Mouse (Mus musculus) lung, adult 2 months (tissue): ENCODE measurements around the gene Rhof. TPM values are rescaled to one million over a fixed set of nuclear protein-coding genes. Genes with fewer than 3 reads are reported as not detected.
A peak's percentile ranks its signal among the peaks of the same experiment; 100 is the strongest.

Experiments
- DNase-seq: peaks from one replicate; pipeline ENCODE4 v3.0.0; 2022
- H3K4me1 ChIP-seq: fragments of 200-500 bp; 2 replicates; pipeline ENCODE4 v1.6.1; 2011; ENCODE audit warnings: low read length; ENCODE audit not compliant: control insufficient read depth, insufficient read depth
- H3K4me3 ChIP-seq: fragments of 200-500 bp; replicated peaks from 2 replicates; pipeline ENCODE3; 2011; ENCODE audit warnings: low read depth, mild to moderate bottlenecking, control low read depth, low read length; ENCODE audit errors: extremely low read depth
- CTCF ChIP-seq: fragments of 200-500 bp; IDR thresholded peaks from 2 replicates; pipeline ENCODE4 v1.5.1; 2011; ENCODE audit warnings: mild to moderate bottlenecking, low read length, control low read depth; ENCODE audit not compliant: insufficient read depth
- POLR2A ChIP-seq: fragments of 200-500 bp; IDR thresholded peaks from 2 replicates; pipeline ENCODE4 v1.6.1; 2011; ENCODE audit warnings: low read depth, mild to moderate bottlenecking, control low read depth, low read length, borderline replicate concordance; ENCODE audit errors: extremely low read depth
- WGBS: fragments of 180-500 bp; shearing (Covaris S2); methylation state at CpG from one replicate; pipeline ENCODE4 v1.1.7; 2018; 5-methylcytosine and 5-hydroxymethylcytosine counted together
- polyA plus RNA-seq: library from polyadenylated mRNA; depleted of rRNA; stranded (reverse); fragments of >200 nt; gene quantifications from 2 replicates; pipeline ENCODE4 v1.2.3, GENCODE M21; 2012; rRNA removed

Rhof gene
- polyA plus RNA-seq: 10.0 and 10.8 TPM in 2 replicates

GRCm38 (mm10) chr5:123132308-123133071 lies at the start of gene Rhof:
Gene Rhof (minus strand): TSS chr5:123132692.
- Histone ChIP-seq H3K4me3 (peak within 1 kb of the TSS; percentile 47), H3K4me1 (peaks cover 27% of the 10 kb centered on the region)
- WGBS: 3% methylated on average over 44 of the region's 44 CpGs
- peak; percentile 86 for DNase-seq
- TF ChIP-seq CTCF (peak; percentile 73), POLR2A (peak; percentile 23; the same call in 1 of the 2 replicates)

- TF ChIP-seq CTCF (no peak), POLR2A (no peak)
- 79% methylated on average over 6 of the region's 6 CpGs for WGBS
- Histone ChIP-seq H3K4me3 (no peak overlapping the region), H3K4me1 (no peaks in the 10 kb centered on the region)
- no peak for DNase-seq
These were observed 49.0 kb upstream of the Rhof start for GRCm38 (mm10) chr5:123181536-123181935.

GRCm38 (mm10) chr5:123180390-123180789 lies 47.9 kb upstream of the Rhof start:
- 90% methylated on average over 15 of the region's 15 CpGs for WGBS
- no peak for DNase-seq
- TF ChIP-seq POLR2A (no peak), CTCF (no peak)
- Histone ChIP-seq H3K4me1 (no peaks in the 10 kb centered on the region), H3K4me3 (no peak overlapping the region)

GRCm38 (mm10) chr5:123178792-123179191 lies 46.3 kb upstream of the Rhof start:
- DNase-seq: no peak
- 79% methylated on average over 5 of the region's 5 CpGs for WGBS
- TF ChIP-seq CTCF (no peak), POLR2A (no peak)
- no peaks in the 10 kb centered on the region for H3K4me1 ChIP-seq
- no peak overlapping the region for H3K4me3 ChIP-seq

GRCm38 (mm10) chr5:123171646-123172350 lies 39.3 kb upstream of the Rhof start:
- Histone ChIP-seq H3K4me1 (no peaks in the 10 kb centered on the region), H3K4me3 (no peak overlapping the region)
- 15% methylated on average over 22 of the region's 22 CpGs for WGBS
- DNase-seq: peak; percentile 85
- TF ChIP-seq CTCF: peak; percentile 92
- no peak for TF ChIP-seq POLR2A

GRCm38 (mm10) chr5:123170365-123170764 lies 37.9 kb upstream of the Rhof start:
- no peaks in the 10 kb centered on the region for H3K4me1 ChIP-seq
- DNase-seq: no peak
- WGBS: 72% methylated on average over 9 of the region's 9 CpGs
- TF ChIP-seq CTCF (no peak), POLR2A (no peak)
- no peak overlapping the region for H3K4me3 ChIP-seq

GRCm38 (mm10) chr5:123169284-123169683 lies 36.8 kb upstream of the Rhof start, which contains the start of gene Psmd9:
Gene Psmd9 (plus strand): TSS chr5:123169413.
- 77% methylated on average over 5 of the region's 5 CpGs for WGBS
- TF ChIP-seq CTCF (no peak), POLR2A (no peak)
- DNase-seq: no peak
- no peaks in the 10 kb centered on the region for H3K4me1 ChIP-seq
- H3K4me3 ChIP-seq: no peak within 1 kb of the TSS

GRCm38 (mm10) chr5:123167591-123167990 lies 35.1 kb upstream of the Rhof start:
- 53% methylated on average over 5 of the region's 5 CpGs for WGBS
- DNase-seq: no peak
- Histone ChIP-seq H3K4me3 (no peak overlapping the region), H3K4me1 (no peaks in the 10 kb centered on the region)
- TF ChIP-seq CTCF: no peak
- no peak for TF ChIP-seq POLR2A

- no peaks in the 10 kb centered on the region for H3K4me1 ChIP-seq
- H3K4me3 ChIP-seq: no peak overlapping the region
- DNase-seq: no peak
- TF ChIP-seq POLR2A: no peak
- TF ChIP-seq CTCF: no peak
- WGBS: 81% methylated on average over 10 of the region's 10 CpGs
These were observed 33.9 kb upstream of the Rhof start for GRCm38 (mm10) chr5:123166437-123166836.

- DNase-seq: no peak
- Histone ChIP-seq H3K4me1 (no peaks in the 10 kb centered on the region), H3K4me3 (no peak overlapping the region)
- TF ChIP-seq CTCF (no peak), POLR2A (no peak)
- 75% methylated on average over 9 of the region's 9 CpGs for WGBS
These were observed 30.4 kb upstream of the Rhof start for GRCm38 (mm10) chr5:123162942-123163341.
